Mouse (Mus musculus): ENCODE measurements around the gene Retreg3. TPM values are rescaled to one million over a fixed set of nuclear protein-coding genes. Genes with fewer than 3 reads are reported as not detected.

Retreg3 gene
- total and polyA plus RNA-seq, 2 experiments, result 46.3 to 61.2 TPM

DNA sequence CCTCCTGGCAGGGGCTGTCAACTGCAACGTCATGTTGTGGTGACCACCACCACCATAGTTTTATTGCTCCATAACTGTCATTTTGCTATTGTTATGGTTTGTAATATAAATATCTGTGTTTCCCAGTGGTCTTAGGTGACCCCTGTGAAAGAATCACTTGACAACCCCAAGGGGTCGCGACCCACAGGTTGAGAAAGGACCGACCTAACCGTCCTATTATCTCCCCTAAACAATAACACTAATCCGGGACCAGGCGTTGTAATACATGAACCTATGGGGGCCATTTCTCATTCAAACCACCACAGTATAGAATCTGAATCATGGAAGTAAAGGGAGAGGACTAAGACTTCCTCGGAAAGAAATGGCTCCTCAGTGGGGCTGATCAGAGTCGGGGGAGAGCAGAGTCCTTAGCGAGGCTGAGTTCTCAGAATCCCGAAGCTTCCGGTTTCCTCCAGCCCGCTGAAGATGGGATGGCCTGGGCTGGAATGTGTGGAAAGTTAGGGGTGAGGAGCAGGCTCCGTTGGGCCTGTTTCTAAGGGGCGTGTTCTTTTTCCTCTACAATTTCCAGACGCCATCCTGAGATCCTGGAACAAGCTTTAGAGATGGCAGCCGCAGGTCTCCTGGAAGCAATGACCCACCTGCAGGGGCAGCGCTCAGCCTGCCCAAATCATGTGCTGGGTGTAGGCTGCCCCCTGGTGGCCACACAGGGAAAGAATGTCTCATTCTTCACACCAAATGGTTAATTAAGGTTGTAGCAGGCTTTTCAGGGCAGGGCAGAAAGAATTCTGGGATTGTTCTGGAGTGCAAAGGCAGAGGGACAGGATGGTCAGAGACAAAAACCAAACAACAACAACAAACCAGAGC, 52.9 kb downstream of the Retreg3 start:
- H3K79me2 ChIP-seq (ENCODE audit: control insufficient read depth, insufficient read depth, low read length), result no peaks in the 10 kb centered on the region
- no peaks in the 10 kb centered on the region for H3K36me3 ChIP-seq (ENCODE audit: control insufficient read depth, insufficient read depth, low read length)
- H3K4me3 ChIP-seq (ENCODE audit: insufficient read depth, low read depth, low read length), result peak overlapping the region; percentile 10; the same call in 1 of the 2 replicates
- peak; percentile 63 for DNase-seq (ENCODE audit: extremely low read depth, low read depth, low spot score)
- H3K4me1 ChIP-seq (ENCODE audit: control insufficient read depth, insufficient read depth, low read length), result peaks cover 32% of the 10 kb centered on the region
- WGBS, result 12% methylated on average over 18 of the region's 18 CpGs
- TF ChIP-seq POLR2A (IDR thresholded peaks at IDR 0.05; ENCODE audit: extremely low read depth, insufficient read depth, low read length) (no peak), CTCF (IDR thresholded peaks at IDR 0.05; ENCODE audit: low read depth, low read length) (peak; percentile 96)
- H3K27ac ChIP-seq (replicated peaks; ENCODE audit: insufficient read depth, low read depth, low read length), result peak overlapping the region; percentile 36
- H3K9ac ChIP-seq (ENCODE audit: low read depth, low read length), result peak overlapping the region; percentile 54; the same call in 1 of the 2 replicates
- H3K27me3 ChIP-seq (ENCODE audit: control insufficient read depth, insufficient read depth, low read length), result no peaks in the 10 kb centered on the region

DNA sequence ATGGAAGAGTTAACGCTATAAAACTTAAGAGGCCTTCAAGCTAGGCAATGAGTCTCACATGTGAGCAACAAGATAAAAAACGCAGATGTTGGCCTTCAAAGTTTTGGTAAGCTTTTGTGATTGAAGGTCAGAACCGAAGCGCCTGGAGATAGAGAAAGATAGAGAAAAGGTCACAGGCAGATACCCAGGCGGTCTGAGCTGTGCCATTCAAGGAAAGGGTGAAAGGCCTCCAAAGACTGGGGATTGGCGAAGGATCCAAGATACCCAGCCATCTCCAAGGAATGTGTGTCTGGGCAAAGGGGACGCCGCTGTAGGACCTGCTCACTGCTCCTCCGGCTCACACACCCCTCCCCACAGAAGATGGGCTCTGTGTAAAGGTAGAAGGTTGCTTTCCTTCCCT, 54.7 kb downstream of the Retreg3 start:
- 70% methylated on average over 9 of the region's 9 CpGs for WGBS
- Histone ChIP-seq H3K27me3 (ENCODE audit: control insufficient read depth, insufficient read depth, low read length) (no peaks in the 10 kb centered on the region), H3K4me3 (ENCODE audit: insufficient read depth, low read depth, low read length) (no peak overlapping the region), H3K9ac (ENCODE audit: low read depth, low read length) (no peak overlapping the region), H3K79me2 (ENCODE audit: control insufficient read depth, insufficient read depth, low read length) (no peaks in the 10 kb centered on the region), H3K27ac (replicated peaks; ENCODE audit: insufficient read depth, low read depth, low read length) (peak overlapping the region; percentile 42), H3K4me1 (ENCODE audit: control insufficient read depth, insufficient read depth, low read length) (peaks cover 31% of the 10 kb centered on the region), H3K36me3 (ENCODE audit: control insufficient read depth, insufficient read depth, low read length) (no peaks in the 10 kb centered on the region)
- no peak for TF ChIP-seq CTCF (IDR thresholded peaks at IDR 0.05; ENCODE audit: low read depth, low read length)
- TF ChIP-seq POLR2A (IDR thresholded peaks at IDR 0.05; ENCODE audit: extremely low read depth, insufficient read depth, low read length), result no peak
- peak; percentile 34 for DNase-seq (ENCODE audit: extremely low read depth, low read depth, low spot score)

DNA sequence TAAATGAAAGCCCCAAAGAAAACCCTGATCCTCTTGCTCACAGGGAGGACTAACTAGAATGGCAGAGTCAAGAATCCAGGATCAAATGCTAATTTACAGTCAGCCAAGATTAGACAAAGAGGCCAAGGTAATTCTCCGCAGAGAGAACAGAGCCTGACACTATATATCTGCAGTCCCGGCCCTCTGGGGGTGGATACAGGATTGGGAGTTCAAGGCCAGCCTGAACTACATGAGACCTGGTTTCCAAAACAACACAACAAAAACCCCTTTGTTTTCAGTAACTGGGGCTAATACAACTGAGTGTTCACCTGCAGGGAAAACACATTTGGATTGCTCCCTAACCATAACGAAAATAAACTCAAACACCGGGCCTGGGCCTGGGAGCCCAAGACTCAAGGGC, 55.2 kb downstream of the Retreg3 start:
- peak overlapping the region; percentile 84 for H3K27ac ChIP-seq (replicated peaks; ENCODE audit: insufficient read depth, low read depth, low read length)
- H3K79me2 ChIP-seq (ENCODE audit: control insufficient read depth, insufficient read depth, low read length), result no peaks in the 10 kb centered on the region
- no peak for TF ChIP-seq CTCF (IDR thresholded peaks at IDR 0.05; ENCODE audit: low read depth, low read length)
- no peak for TF ChIP-seq POLR2A (IDR thresholded peaks at IDR 0.05; ENCODE audit: extremely low read depth, insufficient read depth, low read length)
- H3K4me3 ChIP-seq (ENCODE audit: insufficient read depth, low read depth, low read length), result no peak overlapping the region
- H3K9ac ChIP-seq (ENCODE audit: low read depth, low read length), result no peak overlapping the region
- H3K36me3 ChIP-seq (ENCODE audit: control insufficient read depth, insufficient read depth, low read length), result no peaks in the 10 kb centered on the region
- no peak for DNase-seq (ENCODE audit: extremely low read depth, low read depth, low spot score)
- H3K27me3 ChIP-seq (ENCODE audit: control insufficient read depth, insufficient read depth, low read length), result no peaks in the 10 kb centered on the region
- peaks cover 31% of the 10 kb centered on the region for H3K4me1 ChIP-seq (ENCODE audit: control insufficient read depth, insufficient read depth, low read length)
- WGBS, result 66% methylated on average over 4 of the region's 4 CpGs

DNA sequence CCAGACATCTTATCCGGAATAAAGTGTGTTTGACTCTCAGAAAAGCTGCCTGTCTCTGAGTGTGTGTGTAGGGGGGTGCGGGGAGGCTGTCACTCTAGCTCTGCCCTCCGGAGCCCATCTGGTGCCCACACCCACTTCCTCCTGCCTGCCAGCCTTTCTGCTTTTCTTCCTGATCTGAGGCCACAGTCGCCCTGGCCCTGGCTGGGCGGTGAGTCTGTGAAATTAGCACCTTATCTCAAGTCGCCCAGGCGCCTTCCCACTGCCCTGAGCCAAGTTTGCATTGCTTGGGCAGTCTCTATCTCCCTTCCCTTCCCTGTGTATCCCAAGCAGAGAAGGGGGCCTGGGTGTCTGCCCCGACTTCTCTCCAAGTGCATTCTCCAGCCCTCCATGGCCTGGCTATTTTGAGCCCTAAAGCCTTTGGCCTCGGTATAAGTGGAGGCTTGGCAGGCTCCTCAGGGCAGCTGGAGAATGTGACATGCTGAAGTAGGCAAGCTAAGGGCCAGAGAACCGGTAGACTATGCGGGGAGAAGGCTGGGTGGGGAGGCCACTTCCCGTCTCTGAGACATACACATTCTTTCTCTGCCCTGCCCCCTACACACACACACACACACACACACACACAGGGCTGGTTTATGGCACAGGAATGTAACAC, 55.9 kb downstream of the Retreg3 start:
- DNase-seq (ENCODE audit: extremely low read depth, low read depth, low spot score), result no peak
- Histone ChIP-seq H3K36me3 (ENCODE audit: control insufficient read depth, insufficient read depth, low read length) (no peaks in the 10 kb centered on the region), H3K27ac (replicated peaks; ENCODE audit: insufficient read depth, low read depth, low read length) (peak overlapping the region; percentile 84)

DNA sequence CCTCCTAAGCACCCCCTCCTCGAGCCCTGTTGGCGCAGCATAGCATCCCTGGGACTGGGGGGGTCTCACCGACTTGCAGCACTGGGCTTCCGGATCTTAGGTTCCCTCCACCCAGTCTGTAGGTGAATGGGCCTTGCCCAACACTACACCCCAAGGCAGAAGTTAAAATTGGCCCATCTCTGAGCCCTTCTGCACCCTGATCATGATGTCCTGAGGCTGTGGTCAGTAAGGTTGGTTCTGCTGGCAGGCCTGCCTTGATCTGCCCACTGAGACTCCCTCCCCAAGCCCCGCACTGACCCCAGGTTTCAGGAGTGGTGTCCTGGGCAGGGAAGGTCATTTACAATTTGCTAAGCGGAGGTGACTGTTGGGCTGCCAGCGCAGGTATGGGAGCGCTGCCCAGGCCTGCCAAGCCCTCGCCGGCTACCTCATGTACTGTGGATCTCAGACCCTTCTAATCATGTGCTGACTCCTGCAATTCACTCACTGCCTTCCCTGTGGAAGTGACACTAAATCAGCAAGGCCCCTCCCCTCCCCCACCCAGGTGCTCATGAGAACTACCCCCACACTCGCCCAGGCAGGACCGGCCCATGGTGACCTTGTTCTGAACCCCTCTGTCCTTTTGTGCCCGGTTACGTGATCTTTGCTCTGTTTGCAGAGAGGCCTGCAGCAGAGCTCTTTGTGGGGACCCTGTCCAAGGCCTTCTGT, 56.6 kb downstream of the Retreg3 start:
- Histone ChIP-seq H3K4me3 (ENCODE audit: insufficient read depth, low read depth, low read length) (no peak overlapping the region), H3K9ac (ENCODE audit: low read depth, low read length) (no peak overlapping the region), H3K27ac (replicated peaks; ENCODE audit: insufficient read depth, low read depth, low read length) (peak overlapping the region; percentile 84), H3K79me2 (ENCODE audit: control insufficient read depth, insufficient read depth, low read length) (no peaks in the 10 kb centered on the region), H3K4me1 (ENCODE audit: control insufficient read depth, insufficient read depth, low read length) (peaks cover 30% of the 10 kb centered on the region), H3K36me3 (ENCODE audit: control insufficient read depth, insufficient read depth, low read length) (no peaks in the 10 kb centered on the region), H3K27me3 (ENCODE audit: control insufficient read depth, insufficient read depth, low read length) (no peaks in the 10 kb centered on the region)
- WGBS, result 29% methylated on average over 14 of the region's 14 CpGs
- peak; percentile 91 for DNase-seq (ENCODE audit: extremely low read depth, low read depth, low spot score)
- no peak for TF ChIP-seq POLR2A (IDR thresholded peaks at IDR 0.05; ENCODE audit: extremely low read depth, insufficient read depth, low read length)
- TF ChIP-seq CTCF (IDR thresholded peaks at IDR 0.05; ENCODE audit: low read depth, low read length), result no peak

More for the DNA sequence above, 55.9 kb downstream of the Retreg3 start:
- H3K4me3 ChIP-seq (ENCODE audit: insufficient read depth, low read depth, low read length), result no peak overlapping the region
- H3K27me3 ChIP-seq (ENCODE audit: control insufficient read depth, insufficient read depth, low read length), result no peaks in the 10 kb centered on the region
- TF ChIP-seq POLR2A (IDR thresholded peaks at IDR 0.05; ENCODE audit: extremely low read depth, insufficient read depth, low read length), result no peak
- TF ChIP-seq CTCF (IDR thresholded peaks at IDR 0.05; ENCODE audit: low read depth, low read length), result no peak
- H3K4me1 ChIP-seq (ENCODE audit: control insufficient read depth, insufficient read depth, low read length), result peaks cover 30% of the 10 kb centered on the region
- 4% methylated on average over 12 of the region's 12 CpGs for WGBS
- peak overlapping the region; percentile 37 for H3K9ac ChIP-seq (ENCODE audit: low read depth, low read length)
- H3K79me2 ChIP-seq (ENCODE audit: control insufficient read depth, insufficient read depth, low read length), result no peaks in the 10 kb centered on the region
